Mouse (Mus musculus) liver, embryonic 16.5 days (tissue): ENCODE results near the gene Mymx. TPM values are rescaled to one million over a fixed set of nuclear protein-coding genes. Genes with fewer than 3 reads are reported as not detected.
A peak's percentile ranks its signal among the peaks of the same experiment; 100 is the strongest.

Experiments used
- ATAC-seq: fragments of 200-750 bp; cut with Nextera tagmentation; 2 replicates; pipeline ENCODE4 v1.8.0; 2017; ENCODE audit warnings: low read depth, mild to moderate bottlenecking, moderate number of reproducible peaks, moderate library complexity
- H3K27ac ChIP-seq: fragments of 300-500 bp; sonication (generic); 2 replicates; pipeline ENCODE4 v1.5.1; 2014; ENCODE audit warnings: mild to moderate bottlenecking, low read length
- H3K27me3 ChIP-seq: fragments of 300-500 bp; sonication (generic); 2 replicates; pipeline ENCODE4 v1.6.1; 2014; ENCODE audit warnings: low read depth, low read length, mixed read lengths; ENCODE audit not compliant: control insufficient read depth, insufficient read depth
- H3K36me3 ChIP-seq: fragments of 300-500 bp; sonication (generic); 2 replicates; pipeline ENCODE4 v1.6.1; 2014; ENCODE audit warnings: mild to moderate bottlenecking; ENCODE audit not compliant: control insufficient read depth, insufficient read depth
- H3K4me1 ChIP-seq: fragments of 300-500 bp; sonication (generic); 2 replicates; pipeline ENCODE4 v1.6.1; 2014; ENCODE audit warnings: low read depth, low read length, mixed read lengths; ENCODE audit not compliant: control insufficient read depth
- H3K4me2 ChIP-seq: fragments of 300-500 bp; sonication (generic); 2 replicates; pipeline ENCODE4 v1.6.1; 2014; ENCODE audit warnings: low read depth, low read length, mixed read lengths
- H3K4me3 ChIP-seq: fragments of 300-500 bp; sonication (generic); 2 replicates; pipeline ENCODE4 v1.5.1; 2014; ENCODE audit warnings: low read depth, mild to moderate bottlenecking, low read length
- H3K9ac ChIP-seq: fragments of 300-500 bp; sonication (generic); 2 replicates; pipeline ENCODE4 v1.6.1; 2014; ENCODE audit warnings: low read depth, low read length
- H3K9me3 ChIP-seq: fragments of 300-500 bp; sonication (generic); replicated peaks from 2 replicates; pipeline ENCODE4 v1.6.1; 2016; ENCODE audit warnings: low read length; ENCODE audit not compliant: control insufficient read depth
- WGBS: fragments of 180-500 bp; shearing (Covaris S2); extraction: QIAGEN DNeasy Blood & Tissue Kit; methylation state at CpG from one replicate; pipeline ENCODE4 v1.1.7; 2014; ENCODE audit not compliant: insufficient replicate concordance; 5-methylcytosine and 5-hydroxymethylcytosine counted together
- polyA plus RNA-seq: library from polyadenylated mRNA; unstranded; fragments of >200 nt; fragmentation: Nextera tagmentation; extraction: Ambion mirVana; gene quantifications from 2 replicates; pipeline ENCODE4 v1.2.1, GENCODE M21; 2015

Mymx gene
- polyA plus RNA-seq, 1 experiment from 2014 or later: 0.35 TPM

- no peaks in the 10 kb centered on the region for H3K9me3 ChIP-seq
- peak overlapping the region; percentile 95 for H3K27ac ChIP-seq
- H3K4me3 ChIP-seq: peak overlapping the region; percentile 92
- peaks cover 64% of the 10 kb centered on the region for H3K4me1 ChIP-seq
- peak overlapping the region; percentile 91 for H3K9ac ChIP-seq
- H3K36me3 ChIP-seq: peaks cover 15% of the 10 kb centered on the region
- no peak for ATAC-seq
- H3K4me2 ChIP-seq: peak overlapping the region; percentile 99
- WGBS: 20% methylated on average over 8 of the region's 8 CpGs
- no peaks in the 10 kb centered on the region for H3K27me3 ChIP-seq
Observed at GRCm38 (mm10) chr17:45594195-45594594, 7.7 kb downstream of the Mymx start.

GRCm38 (mm10) chr17:45593479-45593878 is 8.4 kb downstream of the Mymx start:
- Histone ChIP-seq H3K4me2 (peak overlapping the region; percentile 99), H3K4me3 (peak overlapping the region; percentile 92), H3K36me3 (peaks cover 21% of the 10 kb centered on the region), H3K4me1 (peaks cover 62% of the 10 kb centered on the region), H3K27ac (peak overlapping the region; percentile 95), H3K9ac (peak overlapping the region; percentile 91), H3K9me3 (no peaks in the 10 kb centered on the region), H3K27me3 (no peaks in the 10 kb centered on the region)
- ATAC-seq: peak; percentile 83
- 13% methylated on average over 8 of the region's 8 CpGs for WGBS

- peak overlapping the region; percentile 91 for H3K9ac ChIP-seq
- ATAC-seq: peak; percentile 45
- WGBS: 23% methylated on average over 8 of the region's 8 CpGs
- H3K4me1 ChIP-seq: peaks cover 57% of the 10 kb centered on the region
- peak overlapping the region; percentile 92 for H3K4me3 ChIP-seq
- H3K36me3 ChIP-seq: peaks cover 26% of the 10 kb centered on the region
- no peaks in the 10 kb centered on the region for H3K27me3 ChIP-seq
- peak overlapping the region; percentile 95 for H3K27ac ChIP-seq
- H3K4me2 ChIP-seq: peak overlapping the region; percentile 99
- H3K9me3 ChIP-seq: no peaks in the 10 kb centered on the region
Observed at GRCm38 (mm10) chr17:45592606-45593431, 9.1 kb downstream of the Mymx start.

- H3K4me2 ChIP-seq: peak overlapping the region; percentile 99
- peak overlapping the region; percentile 91 for H3K9ac ChIP-seq
- peaks cover 34% of the 10 kb centered on the region for H3K36me3 ChIP-seq
- H3K27me3 ChIP-seq: no peaks in the 10 kb centered on the region
- peak overlapping the region; percentile 95 for H3K27ac ChIP-seq
- H3K4me3 ChIP-seq: peak overlapping the region; percentile 92
- WGBS: 54% methylated on average over 16 of the region's 16 CpGs
- H3K4me1 ChIP-seq: peaks cover 52% of the 10 kb centered on the region
- ATAC-seq: no peak
- no peaks in the 10 kb centered on the region for H3K9me3 ChIP-seq
Observed at GRCm38 (mm10) chr17:45591701-45592605, 9.9 kb downstream of the Mymx start.

- Histone ChIP-seq H3K36me3 (peaks cover 47% of the 10 kb centered on the region), H3K27ac (no peak overlapping the region), H3K9ac (no peak overlapping the region), H3K4me1 (peaks cover 38% of the 10 kb centered on the region), H3K4me3 (no peak overlapping the region), H3K9me3 (no peaks in the 10 kb centered on the region), H3K27me3 (no peaks in the 10 kb centered on the region), H3K4me2 (no peak overlapping the region)
- no peak for ATAC-seq
- 89% methylated on average over 6 of the region's 6 CpGs for WGBS
Observed at GRCm38 (mm10) chr17:45590410-45590809, 11.5 kb downstream of the Mymx start.

- Histone ChIP-seq H3K4me2 (no peak overlapping the region), H3K4me1 (peaks cover 40% of the 10 kb centered on the region), H3K9ac (no peak overlapping the region), H3K9me3 (no peaks in the 10 kb centered on the region), H3K27me3 (no peaks in the 10 kb centered on the region), H3K36me3 (peaks cover 53% of the 10 kb centered on the region), H3K4me3 (no peak overlapping the region), H3K27ac (no peak overlapping the region)
- no peak for ATAC-seq
- 86% methylated on average over 8 of the region's 8 CpGs for WGBS
Observed at GRCm38 (mm10) chr17:45589844-45590243, 12.1 kb downstream of the Mymx start.

GRCm38 (mm10) chr17:45589236-45589635 is 12.7 kb downstream of the Mymx start:
- no peak overlapping the region for H3K9ac ChIP-seq
- peaks cover 59% of the 10 kb centered on the region for H3K36me3 ChIP-seq
- H3K27ac ChIP-seq: no peak overlapping the region
- H3K27me3 ChIP-seq: no peaks in the 10 kb centered on the region
- no peaks in the 10 kb centered on the region for H3K9me3 ChIP-seq
- H3K4me2 ChIP-seq: no peak overlapping the region
- H3K4me1 ChIP-seq: peaks cover 41% of the 10 kb centered on the region
- WGBS: 96% methylated on average over 7 of the region's 7 CpGs
- no peak for ATAC-seq
- no peak overlapping the region for H3K4me3 ChIP-seq

- peaks cover 42% of the 10 kb centered on the region for H3K4me1 ChIP-seq
- H3K4me2 ChIP-seq: no peak overlapping the region
- no peak overlapping the region for H3K4me3 ChIP-seq
- no peak overlapping the region for H3K27ac ChIP-seq
- WGBS: 82% methylated on average over 7 of the region's 7 CpGs
- no peak for ATAC-seq
- H3K27me3 ChIP-seq: no peaks in the 10 kb centered on the region
- H3K9ac ChIP-seq: no peak overlapping the region
- H3K36me3 ChIP-seq: peaks cover 59% of the 10 kb centered on the region
- no peaks in the 10 kb centered on the region for H3K9me3 ChIP-seq
Observed at GRCm38 (mm10) chr17:45588370-45588769, 13.5 kb downstream of the Mymx start.
